Mouse (Mus musculus): ENCODE results near the gene Olfr678.
"Not testable (repeated sequence)": the region's sequence is repeated elsewhere in the genome, so short reads cannot be mapped to it uniquely, and the experiment has no call there.

Olfr678 gene

GRCm38 (mm10) chr7:105064175-105064574 is at the start of gene Olfr678:
Gene Olfr678, plus strand, starts transcription at chr7:105064475.
- no peak for DNase-seq (ENCODE audit: low spot score in 2 of 2)

- DNase-seq (ENCODE audit: low spot score in 2 of 2), result no peak
These were observed 41.7 kb upstream of the Olfr678 start for GRCm38 (mm10) chr7:105022530-105022929.

DNA sequence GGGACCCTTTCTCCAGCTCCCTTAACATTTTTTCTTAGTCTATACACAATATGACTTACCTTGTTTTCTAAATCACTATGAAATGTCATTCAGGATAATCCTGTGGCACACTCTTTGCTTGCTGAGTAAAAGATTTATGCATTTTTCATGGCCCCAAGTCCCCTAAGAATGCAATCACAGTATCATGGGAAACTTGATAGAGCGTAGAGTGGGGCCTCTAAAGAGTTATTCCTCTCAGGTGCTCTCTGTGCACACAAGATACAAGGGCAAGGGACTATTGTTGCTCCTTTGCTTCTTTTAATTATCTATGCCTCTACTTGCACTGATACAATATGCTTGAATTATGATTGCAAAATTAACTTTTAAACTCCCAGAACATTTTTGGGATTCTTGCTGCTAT is 35.9 kb upstream of the Olfr678 start, which contains the start of gene Olfr675:
TSS of gene Olfr675 (minus strand) at position 101 of the 400 bp plus-strand sequence.
- DNase-seq (ENCODE audit: low spot score in 2 of 2), result no peak

- no peak for DNase-seq (ENCODE audit: low spot score in 2 of 2)
These were observed 31.9 kb upstream of the Olfr678 start, which contains the start of gene Olfr676 for GRCm38 (mm10) chr7:105032398-105032797. Gene Olfr676, plus strand, starts transcription at chr7:105032698.

- DNase-seq (ENCODE audit: low spot score in 2 of 2), result not testable (repeated sequence)
These were observed 30.4 kb upstream of the Olfr678 start for GRCm38 (mm10) chr7:105033836-105034235.

DNA sequence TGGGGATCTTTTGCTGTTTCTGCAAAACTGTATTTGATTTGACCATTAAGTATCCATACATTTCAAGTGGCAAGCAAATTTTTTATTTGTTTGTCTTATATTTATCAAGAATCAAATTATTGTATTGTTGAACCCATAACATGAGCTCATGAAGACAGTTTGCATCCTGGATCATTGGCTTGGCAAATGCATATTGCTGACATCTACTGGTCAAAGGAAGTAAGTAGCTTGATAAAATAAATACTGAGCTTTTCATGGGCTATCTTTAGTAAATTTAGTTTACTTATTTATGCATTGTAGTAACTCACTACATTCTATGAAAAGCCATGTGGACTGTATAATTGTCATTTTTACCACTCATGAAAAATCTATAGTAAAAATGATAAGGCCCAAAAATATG is 5.3 kb upstream of the Olfr678 start:
- no peak for DNase-seq (ENCODE audit: low spot score in 2 of 2)

GRCm38 (mm10) chr7:105080905-105081304 is 16.6 kb downstream of the Olfr678 start, which contains the start of gene Olfr679:
Gene Olfr679, plus strand, starts transcription at chr7:105081205.
- no peak for DNase-seq (ENCODE audit: low spot score in 2 of 2)

GRCm38 (mm10) chr7:105092717-105093116 is 28.4 kb downstream of the Olfr678 start, which contains the start of gene Olfr680-ps1:
Gene Olfr680-ps1, minus strand, starts transcription at chr7:105092817.
- DNase-seq (ENCODE audit: low spot score in 2 of 2), result not testable (repeated sequence)

DNA sequence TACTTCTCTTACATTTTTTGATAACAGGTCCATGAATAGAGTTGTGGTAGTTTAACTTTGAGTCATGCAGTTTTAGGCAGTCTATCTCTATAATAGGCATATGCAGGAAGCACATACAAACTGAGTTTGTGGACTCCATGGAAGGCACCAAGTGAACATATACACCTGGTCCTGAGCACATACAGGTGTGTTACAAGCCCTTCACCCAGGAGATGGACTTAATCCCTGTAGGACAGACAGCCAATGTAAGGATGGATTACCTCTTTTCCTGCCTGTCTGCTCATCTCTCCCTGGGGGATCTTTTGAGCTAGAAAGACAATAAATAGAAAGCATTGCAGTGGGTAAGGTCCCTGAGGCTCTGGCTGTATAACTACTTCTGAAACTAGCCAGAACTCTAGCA is 52.3 kb downstream of the Olfr678 start, which contains the start of gene Olfr681:
TSS of gene Olfr681 (plus strand) at position 301 of the 400 bp plus-strand sequence.
- DNase-seq (ENCODE audit: low spot score in 2 of 2), result no peak
